Mouse (Mus musculus): ENCODE results near the gene Clic6.

DNA sequence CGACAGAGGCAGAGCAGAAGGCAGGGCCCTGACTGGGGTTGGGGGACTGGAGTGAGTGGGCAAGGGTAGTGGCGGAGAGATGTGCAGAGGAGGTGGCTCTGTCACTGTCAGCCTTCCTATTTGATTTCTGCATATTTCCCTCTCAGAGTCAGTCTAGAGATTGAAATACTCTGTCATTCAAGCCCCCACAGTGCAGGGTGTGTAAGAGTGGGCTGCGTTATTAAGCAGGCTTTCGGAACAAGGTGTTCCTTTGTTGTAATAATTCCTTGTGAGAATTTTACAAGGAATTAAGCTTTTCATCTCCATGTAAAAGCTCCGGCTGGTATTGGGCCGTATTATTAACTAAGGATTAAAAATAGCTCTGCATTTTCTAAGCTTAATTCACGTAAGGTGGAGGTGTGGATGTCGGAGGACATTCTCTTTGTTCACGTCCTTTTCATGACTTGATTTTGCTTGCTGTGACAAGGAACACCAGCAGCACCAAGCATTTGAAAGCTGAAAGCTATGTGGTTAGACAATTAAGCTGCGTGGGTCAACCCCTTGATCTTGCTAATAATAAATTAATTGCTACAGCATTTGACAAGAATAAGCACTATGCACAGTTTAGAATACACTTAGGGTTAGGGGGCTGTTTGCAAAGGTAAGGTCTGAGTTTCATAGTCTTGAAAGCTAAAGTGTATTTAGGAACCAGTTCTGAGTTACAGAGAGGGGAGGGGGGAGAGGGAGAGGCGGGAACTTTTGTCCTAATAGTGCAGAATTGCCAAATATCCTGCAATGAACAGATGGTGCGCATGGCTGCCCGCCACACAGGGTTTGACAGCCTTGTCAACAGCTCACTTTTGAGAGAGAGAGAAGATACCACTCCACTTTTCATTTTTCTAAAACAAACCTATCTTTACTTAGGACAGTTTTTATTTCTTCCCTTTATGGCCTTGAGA is 25.6 kb downstream of the Clic6 start:
- no peak for TF ChIP-seq EP300 (IDR thresholded peaks at IDR 0.05; ENCODE audit: insufficient read depth, low read depth, low read length)
- no peak for TF ChIP-seq CTCF (IDR thresholded peaks at IDR 0.05; ENCODE audit: low read depth, low read length)
- TF ChIP-seq POLR2A (IDR thresholded peaks at IDR 0.05; ENCODE audit: insufficient read depth, low read length): no peak

Measured in ES-Bruce4 (cell line).